Mouse (Mus musculus) lung, postnatal 0 days (tissue): ENCODE data around the gene Htra1.

Experiments
- CTCF ChIP-seq: IDR thresholded peaks from 2 replicates; pipeline ENCODE4 v1.5.1; 2016; ENCODE audit warnings: antibody characterized with exemption, mild to moderate bottlenecking
- EP300 ChIP-seq: IDR thresholded peaks from 2 replicates; pipeline ENCODE4 v1.6.1; 2016; ENCODE audit warnings: antibody characterized with exemption, mild to moderate bottlenecking, control low read depth

DNA sequence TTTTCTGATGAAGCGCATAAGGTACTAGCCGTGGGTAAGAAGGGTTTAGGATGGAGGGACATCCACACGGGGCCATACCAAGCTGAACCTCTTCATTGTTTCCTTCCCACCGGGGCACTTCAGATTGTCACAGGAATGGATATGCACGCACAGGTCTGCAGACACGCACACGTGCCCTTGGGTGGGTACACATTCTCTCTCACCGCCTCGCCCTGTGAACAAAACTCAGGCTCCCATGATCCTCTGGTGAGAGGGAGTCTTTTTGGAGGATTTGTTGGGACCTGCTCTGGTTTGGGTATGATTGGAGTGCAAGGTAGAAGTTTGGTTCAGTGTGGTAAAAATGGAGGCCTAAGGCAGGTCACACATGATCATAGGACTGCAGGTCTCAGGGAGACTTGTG, 3.0 kb upstream of the Htra1 start:
- TF ChIP-seq EP300 (no peak), CTCF (no peak)
